Mouse (Mus musculus): ENCODE results near the gene Atp13a2. TPM values are rescaled to one million over a fixed set of nuclear protein-coding genes. Genes with fewer than 3 reads are reported as not detected.

Gene Atp13a2
- total RNA-seq, 4 experiments from 2014 or later = 40.4 to 56.6 (median 46.2) TPM

DNA sequence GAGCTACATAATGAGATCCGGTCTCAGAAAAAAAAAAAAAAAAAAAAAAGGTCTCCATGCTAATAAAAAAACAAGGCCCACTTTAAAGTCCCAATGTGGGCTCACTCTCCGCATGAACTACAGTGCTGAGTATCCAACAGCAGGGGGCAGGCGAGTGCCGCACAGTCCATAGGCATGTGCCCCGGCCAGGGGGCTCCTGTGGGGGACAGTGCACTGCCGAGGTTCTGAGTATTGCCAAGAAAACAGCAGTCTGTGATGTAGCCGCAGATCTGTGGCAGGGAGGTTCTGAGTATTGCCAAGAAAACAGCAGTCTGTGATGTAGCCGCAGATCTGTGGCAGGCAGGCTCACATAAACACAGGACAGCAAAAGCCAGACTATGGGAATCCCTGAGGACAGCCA lies 58.1 kb downstream of the Atp13a2 start:
- DNase-seq = no peak

DNA sequence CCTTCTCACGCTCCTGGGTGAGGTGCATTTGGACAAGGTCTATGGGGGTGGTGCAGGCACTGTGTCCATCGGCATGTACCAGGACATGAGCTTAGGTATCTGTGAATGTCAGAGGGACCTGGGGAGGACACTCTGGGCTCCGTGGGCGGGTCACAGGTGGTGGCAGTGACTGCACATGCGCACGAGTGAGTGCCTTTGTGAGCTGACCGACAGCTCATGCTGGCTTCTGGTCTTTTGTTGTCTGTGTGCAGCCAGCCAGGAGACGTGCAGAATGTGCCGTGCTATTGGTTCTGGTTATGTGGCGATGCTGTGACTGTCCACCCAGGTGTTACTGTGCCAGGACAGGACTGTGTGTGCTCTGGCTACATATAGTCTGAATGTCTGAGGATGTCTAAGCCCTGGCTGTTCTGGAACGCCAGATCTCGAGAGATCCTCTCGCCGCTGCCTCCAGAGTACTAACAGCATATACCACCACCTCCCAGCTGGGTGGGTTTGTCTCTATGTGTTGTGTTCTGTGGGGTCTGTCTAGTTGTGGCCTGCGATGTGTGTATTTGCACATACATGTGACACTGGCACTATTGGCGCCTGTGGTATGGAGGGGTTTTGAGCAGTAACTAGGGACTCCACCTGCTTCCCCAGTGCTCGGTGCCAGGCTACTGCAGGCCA lies 62.3 kb downstream of the Atp13a2 start:
- no peak for DNase-seq

DNA sequence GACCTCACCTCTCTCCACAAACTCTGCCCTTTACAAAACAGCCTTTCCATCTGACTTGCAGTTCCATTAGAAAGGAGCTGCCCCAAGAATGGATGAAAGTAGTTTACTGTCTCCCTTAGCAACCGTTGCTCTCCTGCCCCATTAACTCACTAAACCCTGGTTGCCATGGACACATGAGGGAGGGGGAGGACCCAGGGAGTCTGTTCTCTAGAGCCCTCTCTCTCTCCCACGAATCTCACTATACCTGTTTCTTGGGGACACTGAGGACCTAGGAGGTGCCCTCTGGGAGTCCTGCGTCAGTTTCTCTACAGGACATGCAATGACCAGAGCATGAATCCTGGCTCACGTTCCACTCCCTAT lies 62.8 kb downstream of the Atp13a2 start:
- no peak for DNase-seq

DNA sequence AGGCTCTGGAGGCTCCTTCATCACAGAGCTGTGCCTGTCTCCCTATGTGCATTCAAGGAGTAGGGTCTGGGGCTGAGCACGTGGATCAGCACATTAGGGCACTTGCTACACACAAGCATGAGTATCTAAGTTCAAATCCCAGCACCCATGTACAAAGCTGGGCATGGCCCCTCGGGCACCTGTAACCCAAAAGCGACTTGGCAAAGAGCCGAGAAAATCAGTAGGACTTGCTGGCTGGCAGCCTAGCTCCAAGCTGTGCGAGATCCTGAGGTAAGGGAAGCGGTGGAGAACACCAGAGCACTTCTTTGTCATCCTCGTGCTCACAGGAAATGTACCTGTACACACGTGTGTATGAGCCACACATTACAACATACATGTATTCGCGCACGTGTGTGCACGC lies 65.8 kb downstream of the Atp13a2 start:
- DNase-seq = no peak

DNA sequence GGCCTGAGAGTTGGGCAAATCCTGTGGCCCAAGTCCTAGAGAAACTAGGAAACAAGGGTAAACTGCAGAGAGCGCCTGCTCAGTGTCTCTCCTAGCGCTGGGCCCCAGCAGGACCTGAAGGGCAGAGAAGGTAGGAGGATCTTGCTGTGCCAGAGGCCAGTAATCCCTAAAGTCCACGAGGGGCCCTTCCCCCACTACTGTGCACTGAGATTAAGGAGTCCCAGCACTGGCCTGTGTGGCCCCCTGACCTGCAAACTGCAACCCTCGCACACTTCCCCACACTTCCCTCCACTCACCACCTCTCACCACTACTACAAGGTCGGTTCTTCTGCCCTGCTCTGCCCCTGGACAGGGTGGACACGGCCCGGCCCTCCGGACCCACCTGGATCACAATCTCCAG lies 66.5 kb downstream of the Atp13a2 start:
- DNase-seq = no peak

DNA sequence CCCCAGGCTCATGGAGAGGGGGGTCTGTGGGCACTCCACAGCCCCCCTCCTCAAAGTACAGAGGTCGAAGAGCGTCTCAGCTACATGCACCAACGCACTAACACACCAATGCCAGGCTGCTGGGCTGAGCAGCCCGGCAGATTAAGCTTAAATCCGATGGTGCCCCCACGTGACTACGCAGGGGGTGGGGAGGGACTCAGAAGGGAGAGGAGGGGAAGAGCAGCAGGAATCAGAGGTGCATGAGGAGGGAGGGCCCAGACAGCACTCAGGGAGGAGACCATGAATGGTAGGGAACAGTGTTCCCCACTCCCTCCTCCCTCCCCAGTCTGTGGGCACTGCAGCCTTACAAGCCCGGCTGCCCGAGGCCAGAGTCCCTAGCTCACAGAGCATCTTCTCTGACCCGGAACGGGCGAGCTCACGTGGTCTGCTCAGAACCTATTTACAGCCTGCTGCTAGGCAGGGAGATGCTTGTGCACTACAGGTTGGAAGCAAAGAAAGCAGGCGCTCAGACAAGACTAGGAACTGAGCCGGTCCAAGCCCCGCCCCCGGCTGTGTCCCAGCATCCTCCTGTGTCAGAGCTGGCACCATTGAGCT lies 67.0 kb downstream of the Atp13a2 start:
- DNase-seq = no peak

Other genes starting within 250 kb of the Atp13a2 start
- gene Padi6, start 244.2 kb upstream of the Atp13a2 start, total RNA-seq (2022) = not detected
- gene Padi4, start 212.6 kb upstream of the Atp13a2 start, total RNA-seq (2022) = 1 to 10 TPM in 1 of 4 experiments, under 1 TPM in 3; 0.27 to 1.1 (median 0.35) TPM
- not detected for gene Padi3, start 176.2 kb upstream of the Atp13a2 start, total RNA-seq (2022)
- not detected for gene Padi1, start 141.1 kb upstream of the Atp13a2 start, total RNA-seq (2022)
- 1 to 10 TPM; 2.4 to 3.1 (median 2.8) TPM for gene Padi2, start 80.5 kb upstream of the Atp13a2 start, total RNA-seq (2022)
- gene Sdhb, start 25.7 kb upstream of the Atp13a2 start, total RNA-seq (2022) = 100 to 1,000 TPM; 248 to 401 (median 344) TPM
- gene Mfap2, start 23.5 kb downstream of the Atp13a2 start, total RNA-seq (2022) = 10 to 100 TPM in 2 of 4 experiments, 1 to 10 TPM in 2; 9.1 to 12.3 (median 10.3) TPM
- 10 to 100 TPM in 3 of 4 experiments, 1 to 10 TPM in 1; 8.4 to 22.2 (median 13.2) TPM for gene Crocc, start 73.7 kb downstream of the Atp13a2 start, total RNA-seq (2022)
- 10 to 100 TPM; 55.4 to 82.5 (median 71.9) TPM for gene Necap2, start 91.5 kb downstream of the Atp13a2 start, total RNA-seq (2022)
- gene Spata21, start 101.5 kb downstream of the Atp13a2 start, total RNA-seq (2022) = not detected
- gene Szrd1, start 152.9 kb downstream of the Atp13a2 start, total RNA-seq (2022) = 100 to 1,000 TPM in 3 of 4 experiments, 10 to 100 TPM in 1; 96.1 to 123 (median 115) TPM
- gene Fbxo42, start 161.0 kb downstream of the Atp13a2 start, total RNA-seq (2022) = 10 to 100 TPM; 24.5 to 32.1 (median 29.0) TPM
- 1 to 10 TPM; 1.6 to 2.6 (median 2.2) TPM for gene Rsg1, start 227.1 kb downstream of the Atp13a2 start, total RNA-seq (2022)

Measured in adrenal gland, adult 8-10 months (tissue).